Mouse (Mus musculus) erythroblast, embryonic 14.5 days (primary cell): ENCODE data around the gene Sipa1l3.

Experiments
- GATA1 ChIP-seq: IDR thresholded peaks from 2 replicates; pipeline ENCODE4 v1.6.1; 2012; ENCODE audit warnings: low read length, inconsistent platforms, mixed read lengths
- TAL1 ChIP-seq: IDR thresholded peaks from 3 replicates; pipeline ENCODE4 v1.6.1; 2012; ENCODE audit warnings: low read length, inconsistent platforms, mixed read lengths

DNA sequence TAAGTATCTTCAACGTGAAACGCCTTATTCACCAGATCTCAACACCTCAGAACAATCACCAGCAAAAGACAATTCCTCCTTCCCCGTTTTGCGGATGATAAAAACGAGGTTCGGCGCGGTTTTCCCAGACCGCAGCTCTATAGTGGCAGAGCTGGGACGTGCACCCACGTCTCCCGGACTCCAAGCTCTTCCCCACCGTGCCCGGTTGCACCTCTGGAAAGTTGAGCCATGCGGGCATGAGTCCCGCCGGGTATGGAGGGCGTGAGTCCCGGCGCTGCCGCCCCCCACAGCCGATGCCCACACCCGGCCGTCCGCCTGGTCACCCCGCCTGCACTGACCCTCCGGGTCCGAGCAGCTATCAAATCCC, 404 bp downstream of the Sipa1l3 start:
- no peak for TF ChIP-seq GATA1
- no peak for TF ChIP-seq TAL1
